11 mouse cellular contexts compared by ENCODE assay signal in genomic region chr8:11262031-11262735, GRCm38 (mm10). TPM values are rescaled to one million over a fixed set of nuclear protein-coding genes. Genes with fewer than 3 reads are reported as not detected.
DNase-seq lines count a peak whose midpoint lies in the region; ATAC-seq and TF ChIP-seq lines count a peak whose summit lies in the region.
"Had no signal": no experiment of that assay in that cellular context is flagged by ENCODE, and none has a peak within 500 bp of the region (broad histone marks: within the 10 kb centered on the region; RNA-seq: fewer than 3 reads in every experiment).

No protein-coding gene starts in this region.

- no peaks in the 10 kb centered on the region for H3K27me3 ChIP-seq in heart, adult 2 months (ENCODE audit: control insufficient read depth, insufficient read depth, low read length)
- no peaks in the 10 kb centered on the region for H3K27me3 ChIP-seq in intestine, embryonic 15.5 days (replicated peaks)
- H3K27me3 ChIP-seq: neural tube, embryonic 12.5 days had no signal

- no peak; the same call in 1 of the 2 replicates for TF ChIP-seq EP300 in heart, adult 2 months (IDR thresholded peaks at IDR 0.05; ENCODE audit: insufficient read depth, low read depth, low read length)

- no peak for DNase-seq in frontal cortex, postnatal 10 days (ENCODE audit: low spot score in 2 of 2)
- peak in 1 of 2 experiments; percentile 79 for DNase-seq in heart, adult 2 months
- no peak for DNase-seq in ovary, postnatal 36 days (ENCODE audit: low spot score)
- DNase-seq in right cerebral cortex, adult 18-20 months = no peak
- DNase-seq in adrenal gland, adult 18-20 months (ENCODE audit: low spot score in 2 of 2) = no peak
- DNase-seq: right cerebral cortex, postnatal 4 days had no signal

- no peak overlapping the region for H3K4me2 ChIP-seq in intestine, embryonic 15.5 days (replicated peaks)
- H3K4me2 ChIP-seq: neural tube, embryonic 12.5 days had no signal

- peak; percentile 69 for ATAC-seq in frontal cortex, adult (ENCODE audit: low TSS enrichment)
- 0 out of 2 replicates have a peak, but pooled peaks have one; percentile 42 for ATAC-seq in intestine, embryonic 15.5 days
- ATAC-seq: inflammation-experienced regulatory T-cells, adult 6 months had no signal

- H3K4me1 ChIP-seq in heart, adult 2 months (ENCODE audit: control insufficient read depth, insufficient read depth, low read length) = peaks cover 52% of the 10 kb centered on the region
- H3K4me1 ChIP-seq in intestine, embryonic 15.5 days (replicated peaks) = peaks cover 35% of the 10 kb centered on the region
- peaks cover 21% of the 10 kb centered on the region for H3K4me1 ChIP-seq in olfactory bulb, adult 2 months (ENCODE audit: control insufficient read depth, insufficient read depth, low read length)

- TF ChIP-seq POLR2A in heart, adult 2 months (IDR thresholded peaks at IDR 0.05; ENCODE audit: insufficient read depth, low read depth, low read length) = 0 out of 2 replicates have a peak, but pooled peaks have one; percentile 16
- no peak for TF ChIP-seq POLR2A in olfactory bulb, adult 2 months (IDR thresholded peaks at IDR 0.05; ENCODE audit: insufficient read depth, low read depth, low read length)

- intact Hi-C loops in heart, adult 2 months (cut with DNase I) = no loop called here

- H3K9ac ChIP-seq in heart, adult 2 months (ENCODE audit: low read depth, low read length) = no peak overlapping the region
- no peak overlapping the region for H3K9ac ChIP-seq in intestine, embryonic 15.5 days
- H3K9ac ChIP-seq: neural tube, embryonic 12.5 days had no signal

- H3K4me3 ChIP-seq in heart, adult 2 months = no peak overlapping the region
- no peak overlapping the region for H3K4me3 ChIP-seq in intestine, embryonic 15.5 days (replicated peaks)
- no peak overlapping the region for H3K4me3 ChIP-seq in olfactory bulb, adult 2 months (ENCODE audit: insufficient read depth, low read depth, low read length)
- H3K4me3 ChIP-seq: neural tube, embryonic 12.5 days had no signal

- peaks cover 52% of the 10 kb centered on the region for H3K36me3 ChIP-seq in heart, adult 2 months (ENCODE audit: control insufficient read depth, insufficient read depth, low read length)
- H3K36me3 ChIP-seq in intestine, embryonic 15.5 days = no peaks in the 10 kb centered on the region
- H3K36me3 ChIP-seq: neural tube, embryonic 12.5 days had no signal

- H3K79me2 ChIP-seq in heart, adult 2 months (replicated peaks; ENCODE audit: control insufficient read depth, insufficient read depth, low read length) = no peaks in the 10 kb centered on the region; the same call in none of the 2 replicates

- TF ChIP-seq CTCF in heart, adult 2 months (IDR thresholded peaks at IDR 0.05) = no peak
- no peak for TF ChIP-seq CTCF in olfactory bulb, adult 2 months (IDR thresholded peaks at IDR 0.05; ENCODE audit: insufficient read depth, low read depth, low read length)

- H3K9me3 ChIP-seq in intestine, embryonic 15.5 days = no peaks in the 10 kb centered on the region
- H3K9me3 ChIP-seq: neural tube, embryonic 12.5 days had no signal

- H3K27ac ChIP-seq in heart, adult 2 months = peak overlapping the region; percentile 72
- H3K27ac ChIP-seq in intestine, embryonic 15.5 days = peak overlapping the region; percentile 27; the same call in 1 of the 2 replicates
- peak overlapping the region; percentile 4; the same call in 1 of the 2 replicates for H3K27ac ChIP-seq in olfactory bulb, adult 2 months (ENCODE audit: insufficient read depth, low read depth, low read length)
- H3K27ac ChIP-seq: neural tube, embryonic 12.5 days had no signal

- WGBS in heart, adult 2 months = 40% methylated on average over 15 of the region's 15 CpGs
- 63% methylated on average over 15 of the region's 15 CpGs for WGBS in intestine, embryonic 15.5 days
- 61% methylated on average over 15 of the region's 15 CpGs for WGBS in olfactory bulb, adult 2 months

RNA-seq across cellular contexts. Expression of gene Col4a2, which starts 50.4 kb away (rescaled TPM):
- total RNA-seq in heart, adult 2 months (2021) = 100 to 1,000 TPM; 139 to 172 TPM
- 104 and 139 TPM in 2 replicates for polyA plus RNA-seq in heart, adult 2 months (2012; rRNA removed)
- 60.2 and 61.4 TPM in 2 replicates for polyA plus RNA-seq in intestine, embryonic 15.5 days (2015; fragmentation: Nextera tagmentation; extraction: Ambion mirVana)
- not detected in 2 replicates for polyA plus RNA-seq in olfactory bulb, adult 2 months (2012; ENCODE audit: insufficient read depth, insufficient read length, low replicate concordance, missing spikeins)
- 100 to 1,000 TPM; 131 to 150 TPM for total RNA-seq in adrenal gland, adult 18-20 months (2021)
- polyA plus RNA-seq: inflammation-experienced regulatory T-cells, adult 6 months had no signal

RNA-seq across cellular contexts. Expression of gene Col4a1, which starts 50.4 kb away (rescaled TPM):
- total RNA-seq in heart, adult 2 months (2021) = 100 to 1,000 TPM; 221 to 311 TPM
- 258 and 384 TPM in 2 replicates for polyA plus RNA-seq in heart, adult 2 months (2012; rRNA removed)
- 161 and 170 TPM in 2 replicates for polyA plus RNA-seq in intestine, embryonic 15.5 days (2015; fragmentation: Nextera tagmentation; extraction: Ambion mirVana)
- not detected in 2 replicates for polyA plus RNA-seq in olfactory bulb, adult 2 months (2012; ENCODE audit: insufficient read depth, insufficient read length, low replicate concordance, missing spikeins)
- 100 to 1,000 TPM; 250 to 364 TPM for total RNA-seq in adrenal gland, adult 18-20 months (2021)

Comparison
In these comparisons a context has a peak if more than half of its experiments do, and no peak if none do; other contexts are left out.
1. H3K27ac ChIP-seq: peak in every context shown above with its lines; median percentile 72 in heart, adult 2 months; 27 in intestine, embryonic 15.5 days; 4 in olfactory bulb, adult 2 months.
2. RNA of gene Col4a2, which starts 50.4 kb away (polyA plus RNA-seq): 104 to 139 TPM in heart, adult 2 months and 60.2 to 61.4 TPM in intestine, embryonic 15.5 days; not detected in olfactory bulb, adult 2 months; every median in the first group is over 10 times any median in the second.